Mouse (Mus musculus): ENCODE data around the gene Prkn.

- TF ChIP-seq POLR2A (IDR thresholded peaks at IDR 0.05; ENCODE audit: low read depth, low read length) (no peak), CTCF (IDR thresholded peaks at IDR 0.05; ENCODE audit: borderline replicate concordance, insufficient read depth, low read length) (no peak)
Measured at GRCm38 (mm10) chr17:11863017-11863416, 1022.8 kb downstream of the Prkn start.
